In genomic region chr12:32826971-32827370, GRCm38 (mm10) we compare ENCODE assay signal across 8 mouse cellular contexts. TPM values are rescaled to one million over a fixed set of nuclear protein-coding genes. Genes with fewer than 3 reads are reported as not detected.
A peak's percentile ranks its signal among the peaks of the same experiment; 100 is the strongest.
DNase-seq lines count a peak whose midpoint lies in the region; ATAC-seq and TF ChIP-seq lines count a peak whose summit lies in the region.
"Had no signal": no experiment of that assay in that cellular context is flagged by ENCODE, and none has a peak within 500 bp of the region (broad histone marks: within the 10 kb centered on the region; RNA-seq: fewer than 3 reads in every experiment).

No protein-coding gene starts in this region.

- peak; percentile 83 for TF ChIP-seq CTCF in layer of hippocampus, adult 2 months (conservative IDR thresholded peaks at IDR 0.05)

- ATAC-seq in liver, embryonic 13.5 days (ENCODE audit: low read depth): no peak

- no peaks in the 10 kb centered on the region for H3K9me3 ChIP-seq in liver, embryonic 13.5 days (replicated peaks)
- H3K9me3 ChIP-seq: neural tube, embryonic 13.5 days had no signal

- H3K27me3 ChIP-seq in liver, embryonic 13.5 days: no peaks in the 10 kb centered on the region
- H3K27me3 ChIP-seq: neural tube, embryonic 13.5 days had no signal

- peak in 1 of 2 experiments; percentile 38 for DNase-seq in layer of hippocampus, adult 2 months (ENCODE audit: low spot score in 2 of 2)
- DNase-seq in layer of hippocampus, postnatal 36 days: no peak
- DNase-seq in ES-CJ7 (ENCODE audit: low read depth, low spot score): peak; percentile 71
- peak; percentile 65 to 68 for DNase-seq in adrenal gland, adult 18-20 months (ENCODE audit: low spot score in 2 of 2)
- DNase-seq in forelimb bud, embryonic 11.5 days (ENCODE audit: low read depth, low spot score): peak; percentile 34
- DNase-seq in liver, embryonic 13.5 days: peak; percentile 31
- DNase-seq in spleen, adult 12 weeks (ENCODE audit: low spot score): peak; percentile 51

- no peak overlapping the region for H3K4me2 ChIP-seq in liver, embryonic 13.5 days
- H3K4me2 ChIP-seq: neural tube, embryonic 13.5 days had no signal

- peaks cover 9% of the 10 kb centered on the region; the same call in 1 of the 2 replicates for H3K4me1 ChIP-seq in liver, embryonic 13.5 days (replicated peaks)

- peak overlapping the region; percentile 82; the same call in 1 of the 2 replicates for H3K27ac ChIP-seq in layer of hippocampus, adult 2 months
- H3K27ac ChIP-seq in liver, embryonic 13.5 days: no peak overlapping the region
- H3K27ac ChIP-seq: neural tube, embryonic 13.5 days had no signal

- 27% methylated on average over 3 of the region's 3 CpGs for WGBS in liver, embryonic 13.5 days (ENCODE audit: insufficient replicate concordance)

- H3K4me3 ChIP-seq in layer of hippocampus, adult 2 months: no peak overlapping the region
- H3K4me3 ChIP-seq in liver, embryonic 13.5 days (replicated peaks): no peak overlapping the region
- H3K4me3 ChIP-seq: neural tube, embryonic 13.5 days had no signal

- peaks cover 2% of the 10 kb centered on the region for H3K36me3 ChIP-seq in liver, embryonic 13.5 days

- H3K9ac ChIP-seq in liver, embryonic 13.5 days: no peak overlapping the region
- H3K9ac ChIP-seq: neural tube, embryonic 13.5 days had no signal

RNA-seq across cellular contexts. Expression of gene Nampt, which starts 7.6 kb away (rescaled TPM):
- 10 to 100 TPM; 41.3 to 42.9 TPM for total RNA-seq in layer of hippocampus, adult 2 months (2021)
- total RNA-seq in layer of hippocampus, postnatal 36 days (2021): 10 to 100 TPM; 42.4 to 47.1 TPM
- total RNA-seq in adrenal gland, adult 18-20 months (2021): 100 to 1,000 TPM in 1 of 2 experiments, 10 to 100 TPM in 1; 78.1 to 102 TPM
- 10.6 and 14.2 TPM in 2 replicates for polyA plus RNA-seq in liver, embryonic 13.5 days (2015; fragmentation: Nextera tagmentation; extraction: Ambion mirVana)

Comparison
In these comparisons a context has a peak if more than half of its experiments do, and no peak if none do; other contexts are left out.
1. DNase-seq: peak in ES-CJ7 (single experiment), adrenal gland, adult 18-20 months (2 of 2), forelimb bud, embryonic 11.5 days (single experiment), liver, embryonic 13.5 days (single experiment) and spleen, adult 12 weeks (single experiment); none in layer of hippocampus, postnatal 36 days (0 of 2).